Mouse (Mus musculus) thymus, adult 2 months (tissue): ENCODE measurements at regions not wholly inside any gene's neighbourhood (a gene's known extent, or its start where the extent isn't known, plus 50 kb on each side); places are given as distances from the start of the nearest gene placed in this dataset.

Experiments used
- CTCF ChIP-seq: fragments of 200-500 bp; IDR thresholded peaks from 2 replicates; pipeline ENCODE4 v1.5.1; 2012; ENCODE audit warnings: mild to moderate bottlenecking, control low read depth, low read length, moderate library complexity, borderline replicate concordance; ENCODE audit not compliant: control insufficient read depth, poor library complexity, insufficient read depth; ENCODE audit errors: extremely low read depth
- POLR2A ChIP-seq: fragments of 200-500 bp; IDR thresholded peaks from 2 replicates; pipeline ENCODE4 v1.6.1; 2012; ENCODE audit warnings: mild to moderate bottlenecking, low read length, control low read depth, moderate library complexity; ENCODE audit not compliant: control insufficient read depth, poor library complexity, insufficient read depth; ENCODE audit errors: extremely low read depth

- TF ChIP-seq CTCF = no peak
- TF ChIP-seq POLR2A = no peak
These were observed 315.7 kb upstream of the Acvr2a start for GRCm38 (mm10) chr2:48498047-48498723.
